Mouse (Mus musculus) urinary bladder, postnatal 36 days (tissue): ENCODE results near the gene Rab3c.
A peak's percentile ranks its signal among the peaks of the same experiment; 100 is the strongest.

Experiments used
- DNase-seq, 2 experiments: peaks; one replicate each; pipeline ENCODE4 v3.0.0; 2022; ENCODE audit warnings: low spot score in 2 of 2, mixed read lengths in 1 of 2

The Rab3c gene

DNA sequence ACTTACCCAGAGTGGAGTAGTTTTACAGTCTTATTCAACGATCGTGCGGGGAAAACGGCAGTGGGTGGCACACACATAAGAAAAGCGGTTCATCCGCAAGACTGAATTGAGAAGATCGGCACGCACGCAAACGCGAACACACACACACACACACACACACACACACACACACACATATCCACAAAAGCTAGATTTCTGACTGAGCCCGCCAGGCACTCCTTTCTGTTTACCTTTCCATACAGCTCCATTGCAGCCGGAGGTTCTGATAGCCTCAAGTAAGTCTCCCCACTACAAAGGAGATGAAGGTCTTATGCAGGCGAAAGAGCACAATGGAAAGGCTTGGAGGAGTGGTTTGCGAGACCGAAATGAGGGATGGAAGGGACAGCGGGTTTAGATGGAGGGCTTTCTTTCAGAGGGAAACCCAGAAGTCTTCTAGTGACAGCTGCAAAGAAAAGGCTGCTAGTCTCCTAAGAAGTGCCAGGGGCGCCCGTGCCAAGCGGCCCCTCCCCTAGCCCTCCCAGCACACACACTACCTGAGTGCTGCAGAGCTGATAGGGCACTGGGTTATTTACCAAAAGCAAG is at the start of gene Rab3c:
TSS of gene Rab3c (minus strand) at position 434 of the 582 bp plus-strand sequence.
- DNase-seq, result no peak

DNA sequence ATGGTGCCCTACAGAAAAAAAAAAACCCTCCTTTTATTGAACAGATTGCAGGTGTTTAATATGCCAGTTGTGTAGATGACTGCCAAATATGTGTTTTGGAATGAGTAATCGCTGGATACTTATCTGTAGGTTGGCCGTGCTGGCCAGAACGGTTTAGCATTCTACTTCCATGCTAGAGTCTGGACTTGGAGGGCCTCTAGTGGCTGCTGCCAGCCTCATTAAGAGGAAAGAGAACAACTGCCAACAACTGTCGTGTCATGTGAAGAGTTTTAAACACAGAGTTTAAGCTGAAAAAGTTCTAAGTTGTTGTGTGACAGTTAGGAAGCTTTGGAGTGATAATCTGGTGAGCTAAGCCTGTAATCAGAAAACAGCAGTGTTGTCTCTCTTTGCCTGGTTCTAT is 38.0 kb upstream of the Rab3c start:
- DNase-seq, result no peak

DNA sequence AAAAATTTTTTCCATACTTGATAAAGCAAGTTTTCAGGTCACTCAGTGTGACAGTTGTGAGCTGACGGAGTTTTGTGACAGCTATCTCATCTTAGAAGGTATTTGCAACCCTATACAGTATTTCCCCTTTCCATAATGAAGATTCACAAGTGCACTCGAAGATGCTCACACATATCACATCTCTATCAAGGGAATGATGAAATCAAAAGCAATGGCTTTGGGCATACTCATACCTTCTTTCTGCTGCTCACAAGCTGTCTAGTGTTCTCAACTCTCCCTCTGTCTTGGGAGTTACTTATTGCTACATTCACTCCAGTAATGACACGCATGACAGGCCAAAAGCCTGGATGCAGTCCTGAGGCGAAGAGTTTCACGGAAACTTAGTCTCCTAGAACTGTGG is 26.4 kb upstream of the Rab3c start:
- DNase-seq, result no peak

DNA sequence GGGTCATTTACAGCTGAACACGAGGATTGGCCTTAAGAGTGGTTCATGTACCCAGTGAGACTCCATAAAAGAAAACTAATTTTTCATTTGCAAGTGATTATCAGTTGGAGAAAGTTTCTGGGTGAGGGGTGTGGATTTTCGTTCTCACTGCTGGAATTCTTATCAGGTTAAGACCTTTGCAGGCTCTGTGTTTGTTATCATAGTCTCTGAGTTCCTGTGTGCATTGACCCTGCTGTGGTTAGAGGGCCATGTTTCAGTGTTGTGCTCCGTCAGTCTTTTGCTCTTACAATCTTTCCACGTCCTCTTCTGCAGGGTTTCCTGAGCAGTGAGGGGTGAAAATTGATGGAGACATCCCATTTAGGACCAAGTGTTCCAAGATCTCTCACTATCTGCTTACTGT is 16.3 kb upstream of the Rab3c start:
- DNase-seq, result no peak

DNA sequence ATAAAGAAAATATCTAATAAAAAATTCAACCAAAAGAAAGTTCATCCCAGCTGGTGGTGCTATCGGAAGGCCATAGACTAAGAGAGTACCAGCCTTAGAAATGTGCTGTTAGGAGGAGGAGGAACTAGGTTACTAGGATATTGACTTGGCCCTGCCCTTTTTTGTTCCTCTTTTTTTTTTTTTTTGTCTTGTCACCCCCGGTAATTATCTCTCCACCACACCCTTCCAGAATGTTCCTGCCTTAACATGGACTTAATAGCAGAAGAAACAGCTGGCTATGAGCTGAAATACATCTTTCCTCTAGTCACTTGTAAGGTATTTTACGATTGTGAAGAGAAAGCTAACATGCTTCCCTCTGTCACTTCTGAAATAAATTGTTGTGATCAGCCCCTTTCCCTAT is 7.7 kb upstream of the Rab3c start:
- no peak for DNase-seq

DNA sequence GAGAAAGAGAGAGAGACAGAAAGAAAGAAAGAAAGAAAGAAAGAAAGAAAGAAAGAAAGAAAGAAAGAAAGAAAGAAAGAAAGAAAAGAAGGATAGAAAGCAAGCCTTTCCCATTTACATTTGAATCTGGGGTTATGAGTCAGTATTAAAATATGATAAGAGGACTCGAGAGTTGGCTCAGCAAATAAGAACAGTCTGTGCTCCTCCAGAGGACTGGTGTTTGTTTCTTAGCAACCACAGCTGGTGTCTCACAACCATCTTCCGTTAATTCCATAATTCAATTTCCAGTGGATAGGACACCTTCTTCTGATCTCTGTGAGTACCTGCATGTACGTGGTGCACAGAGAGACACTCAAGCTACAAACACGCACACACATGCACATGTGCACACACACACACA is 3.0 kb upstream of the Rab3c start:
- DNase-seq, result no peak

DNA sequence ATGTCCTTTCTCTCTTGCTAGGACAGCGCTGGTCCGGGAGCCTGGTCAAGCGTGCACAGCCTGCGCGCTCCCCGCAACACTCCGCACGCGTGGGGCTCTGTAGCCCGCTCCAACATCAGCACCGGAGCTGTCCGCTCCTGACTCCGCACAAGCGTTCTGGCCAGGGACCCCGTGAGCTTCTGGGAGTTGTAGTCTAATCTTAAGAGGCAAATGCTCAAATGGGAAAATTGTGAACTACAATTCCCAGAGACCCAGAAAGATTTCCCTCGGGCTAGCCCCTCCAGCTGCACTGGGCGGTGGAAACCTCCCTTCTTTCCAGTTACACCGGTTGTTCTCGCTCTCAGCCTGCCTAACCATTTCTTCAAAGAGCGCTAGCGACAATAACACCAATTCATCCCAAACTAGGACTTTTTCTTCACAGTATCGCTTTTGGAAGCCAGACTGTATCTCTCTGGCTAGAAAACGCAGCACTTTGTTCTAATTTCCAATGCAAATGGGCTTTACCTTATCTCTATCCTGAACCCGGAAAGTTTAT is 701 bp downstream of the Rab3c start:
- DNase-seq, result peak in 1 of 2 experiments; percentile 12

DNA sequence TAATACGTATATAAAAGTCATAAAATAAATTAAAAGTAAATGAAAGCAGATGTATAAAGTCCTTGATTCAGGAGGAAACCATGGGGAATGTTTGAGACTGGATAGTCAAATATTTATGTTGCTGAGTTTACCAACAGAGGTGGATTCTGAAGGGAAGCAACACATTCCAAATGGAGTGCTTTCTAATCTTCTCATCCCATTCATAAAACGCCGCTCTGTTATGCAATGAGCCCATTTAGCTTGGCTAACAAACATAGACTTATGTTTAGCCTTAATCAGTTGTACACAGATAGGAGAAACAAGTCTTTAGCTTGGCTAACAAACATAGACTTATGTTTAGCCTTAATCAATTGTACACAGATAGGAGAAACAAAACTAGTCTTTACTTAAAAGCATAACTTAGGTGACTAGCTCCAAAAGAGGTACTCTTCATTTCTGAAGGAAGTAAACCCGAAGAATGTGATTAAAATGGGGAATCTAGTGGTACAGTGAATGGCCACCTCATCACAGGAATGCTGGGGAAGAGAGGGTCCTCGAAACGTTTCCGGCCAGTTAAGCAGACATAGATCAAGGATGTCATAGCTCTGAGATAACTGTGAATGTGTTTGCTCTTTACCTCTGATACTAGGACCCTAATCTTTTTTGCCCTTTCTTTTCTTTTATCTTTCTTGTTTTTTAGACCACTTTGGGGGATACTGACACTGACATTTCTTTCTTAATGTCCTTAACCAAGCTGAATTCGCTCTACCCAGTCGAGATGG is 1.6 kb downstream of the Rab3c start:
- no peak for DNase-seq

DNA sequence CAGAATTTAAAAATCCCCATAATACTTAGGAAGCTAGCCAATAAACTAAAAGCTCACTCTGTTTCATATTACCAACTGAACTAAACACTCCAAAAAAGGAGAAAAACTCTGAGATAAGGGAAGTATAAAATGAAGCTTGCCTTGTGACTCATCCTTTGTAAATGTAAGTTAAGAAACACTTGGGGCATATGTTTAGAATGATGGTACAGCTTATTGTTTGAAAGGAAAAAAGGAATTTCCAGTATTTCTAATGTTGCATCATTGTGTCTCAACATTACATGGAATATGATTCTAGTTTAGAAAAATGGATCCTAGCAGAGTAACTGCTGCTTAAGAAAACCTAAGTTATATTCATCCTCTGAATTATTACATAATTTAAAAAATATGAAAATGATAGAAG is 3.1 kb downstream of the Rab3c start:
- no peak for DNase-seq

DNA sequence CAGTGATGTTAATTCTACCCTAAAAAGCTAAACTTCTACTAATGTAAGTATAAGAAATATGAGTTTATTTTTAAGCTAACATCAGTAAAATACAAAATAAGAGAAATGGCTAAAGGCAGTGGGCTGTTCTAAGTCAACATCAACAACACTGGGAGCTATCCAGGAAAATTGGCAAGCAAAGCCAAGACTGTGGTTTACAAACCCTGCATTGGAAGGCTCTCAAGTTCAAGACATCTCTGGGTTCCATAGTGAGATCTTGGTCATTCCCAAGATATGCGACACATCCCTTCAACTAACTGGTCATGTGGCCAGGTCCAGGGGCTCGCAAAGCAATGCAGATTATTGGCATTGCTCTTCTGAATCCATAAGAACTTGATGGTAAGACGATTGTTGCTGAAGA is 5.3 kb downstream of the Rab3c start:
- DNase-seq, result no peak

DNA sequence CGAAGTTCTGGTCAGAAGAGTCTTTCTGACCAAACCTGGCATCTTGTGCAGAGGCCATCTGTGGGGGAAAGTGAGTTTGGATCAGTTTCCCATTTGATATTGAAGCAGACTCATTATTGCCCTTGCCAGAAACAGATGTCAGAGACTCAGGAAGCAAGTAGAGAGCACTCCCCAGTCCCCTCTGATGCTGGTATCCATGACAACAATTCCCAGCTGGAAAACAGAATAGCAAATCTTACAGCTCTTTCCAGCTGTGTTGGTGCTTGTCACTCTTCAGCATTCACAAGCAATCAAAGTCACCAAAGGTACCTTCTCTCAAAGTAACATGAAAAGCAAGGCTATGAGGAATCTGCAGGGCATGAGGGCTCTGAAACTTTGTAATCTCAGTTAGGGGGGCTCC is 20.1 kb downstream of the Rab3c start:
- no peak for DNase-seq

DNA sequence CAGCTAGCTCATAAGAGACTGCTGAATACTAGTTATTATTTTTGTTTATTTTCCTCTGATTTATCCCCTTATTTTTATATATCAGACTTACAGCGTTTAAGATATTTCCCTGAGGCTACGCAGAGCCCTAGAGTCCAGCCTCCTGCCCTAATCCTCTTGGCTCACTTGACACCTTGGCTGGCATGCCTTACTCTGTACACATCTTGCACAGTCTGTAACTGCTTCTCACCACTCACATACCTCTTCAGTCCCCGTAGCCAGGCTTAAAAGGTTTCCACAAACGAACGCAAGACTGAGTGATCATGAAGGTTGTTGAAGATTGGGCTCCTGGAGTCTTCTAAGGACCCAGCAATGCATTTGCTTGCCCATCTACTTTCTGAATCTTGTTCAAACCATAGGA is 29.3 kb downstream of the Rab3c start:
- no peak for DNase-seq

DNA sequence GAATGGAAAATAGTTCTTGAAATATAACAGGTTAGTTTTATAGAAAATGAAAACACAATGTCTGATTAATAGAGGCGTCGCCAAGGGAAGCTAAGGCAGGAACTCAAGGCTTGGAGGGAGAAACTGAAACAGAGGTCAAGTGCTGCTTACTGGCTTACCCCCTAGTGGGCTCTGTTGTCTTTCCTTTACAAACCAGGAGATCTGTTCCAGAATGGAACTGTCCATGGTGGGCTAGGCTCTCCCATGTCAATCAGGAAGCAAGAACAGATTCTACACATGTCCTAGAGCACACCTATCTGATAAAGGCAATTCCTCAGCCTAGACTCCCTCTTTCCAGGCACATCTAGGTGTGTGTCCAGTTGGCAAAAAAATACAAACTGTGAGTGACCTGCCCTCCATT is 32.3 kb downstream of the Rab3c start:
- DNase-seq, result no peak

DNA sequence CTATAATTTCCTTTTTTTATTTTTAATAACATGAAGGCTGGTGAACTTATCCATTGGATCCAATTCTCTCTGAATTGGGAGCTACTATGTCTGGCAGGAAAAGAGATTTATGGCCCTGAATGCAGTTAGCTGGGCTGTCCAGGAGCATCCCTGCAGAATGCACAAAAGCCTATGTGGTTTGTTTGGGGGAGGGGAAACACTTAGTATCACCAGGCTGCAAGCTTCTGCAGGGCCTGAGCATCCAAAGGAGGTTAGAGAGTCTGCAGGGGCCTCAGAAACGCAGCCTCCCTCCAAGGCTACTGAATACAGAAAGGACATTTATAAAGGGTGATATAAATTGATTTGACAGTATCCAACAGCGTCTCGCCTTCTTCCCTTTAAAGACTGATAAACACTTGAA is 41.8 kb downstream of the Rab3c start:
- DNase-seq, result no peak

DNA sequence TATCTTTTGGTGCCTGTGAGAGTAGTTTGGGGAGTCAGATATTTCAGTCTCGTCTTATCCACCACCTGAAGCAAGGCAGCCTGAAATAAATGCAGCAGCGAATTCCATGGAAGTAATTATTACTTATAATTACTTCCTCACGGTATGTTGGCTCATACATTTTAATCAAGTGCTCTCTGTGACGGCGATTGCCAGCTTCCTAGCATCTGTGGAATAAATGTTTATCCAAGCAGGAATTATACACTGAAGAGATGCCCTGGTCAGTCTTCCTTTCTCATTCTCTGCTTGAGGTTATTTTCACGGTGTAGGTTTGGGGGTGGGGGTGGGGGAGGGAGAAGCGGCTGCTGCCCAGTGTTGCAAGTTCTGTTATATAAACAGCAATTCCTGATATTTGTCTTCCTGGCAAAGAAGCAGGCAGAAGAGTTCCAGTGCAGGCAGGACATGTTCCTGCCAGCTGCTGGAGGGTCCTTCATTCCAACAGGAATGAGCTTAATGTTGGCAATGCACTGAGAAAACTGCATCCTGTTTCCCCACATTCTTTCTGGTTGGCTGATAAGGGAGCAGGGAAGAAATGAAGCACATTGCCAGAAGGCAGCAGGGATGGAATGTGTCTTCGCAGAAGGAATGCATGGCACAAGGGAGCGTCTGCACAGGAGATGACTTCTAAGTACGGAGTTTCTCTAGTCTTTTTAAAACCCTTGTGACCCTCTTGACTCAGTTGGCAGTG is 43.4 kb downstream of the Rab3c start:
- no peak for DNase-seq

DNA sequence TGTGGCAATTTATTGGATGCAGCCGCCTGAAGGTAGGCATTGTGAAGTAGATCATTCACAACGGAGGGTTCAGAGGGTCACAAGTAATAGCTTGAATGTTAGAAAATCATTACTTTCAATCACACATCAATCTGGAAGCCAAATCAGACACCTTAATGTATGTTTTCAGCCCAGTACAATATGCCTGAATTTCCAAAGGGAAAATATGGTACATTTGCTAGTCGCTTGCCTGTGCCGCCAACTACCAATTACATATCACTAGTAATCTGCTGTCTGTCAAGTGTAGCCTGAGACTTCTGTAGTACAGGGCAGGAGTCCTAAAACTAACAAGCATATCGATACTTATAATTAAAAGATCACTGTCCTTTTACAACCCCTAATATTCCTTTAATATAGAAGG is 47.4 kb downstream of the Rab3c start:
- no peak for DNase-seq

DNA sequence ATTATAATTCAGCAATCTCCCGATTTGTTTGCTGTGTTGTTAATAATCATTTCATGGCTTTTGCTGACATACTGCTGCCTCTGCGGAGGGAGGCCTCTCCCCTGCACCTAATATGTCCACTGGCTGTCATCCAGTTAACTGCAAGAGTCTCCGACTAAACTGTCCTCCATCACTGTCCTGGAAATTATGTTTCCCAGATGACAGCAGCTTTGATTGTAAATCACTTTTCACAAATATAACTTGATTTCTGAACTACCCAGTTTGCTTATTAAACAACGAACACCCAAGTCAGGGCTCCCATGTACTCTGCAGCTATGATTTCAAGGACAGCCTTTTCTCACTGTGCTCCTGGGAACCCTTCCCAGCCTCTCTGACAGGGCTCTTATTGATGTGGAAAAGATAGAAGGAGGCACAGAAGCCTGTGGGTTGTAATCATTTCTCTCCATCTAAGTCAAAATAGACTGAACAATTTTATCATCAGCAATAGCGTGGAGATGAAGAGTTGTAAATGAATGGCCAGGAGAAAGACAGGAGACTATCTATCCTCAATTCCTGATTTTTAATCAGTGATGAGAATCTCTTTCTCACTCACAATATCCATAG is 49.6 kb downstream of the Rab3c start:
- DNase-seq, result no peak

DNA sequence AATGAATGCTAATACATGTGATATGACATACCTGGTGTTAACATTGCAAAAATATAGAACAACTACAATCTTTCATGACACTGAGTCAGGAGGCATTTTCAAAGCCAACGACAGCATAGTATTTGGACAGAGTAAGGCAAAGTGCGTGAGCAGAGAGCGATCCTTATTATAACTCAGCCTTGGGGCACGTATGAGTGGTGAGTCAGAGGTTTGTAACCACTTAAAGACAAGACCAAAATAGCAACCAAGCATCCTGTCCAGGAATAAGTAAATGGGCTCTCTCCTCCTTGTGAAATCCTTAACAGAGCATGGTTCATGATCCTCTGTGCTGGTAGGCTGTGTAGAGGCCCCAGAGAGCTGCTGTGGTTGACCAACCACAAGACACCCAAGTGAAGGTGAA is 50.8 kb downstream of the Rab3c start:
- no peak for DNase-seq

DNA sequence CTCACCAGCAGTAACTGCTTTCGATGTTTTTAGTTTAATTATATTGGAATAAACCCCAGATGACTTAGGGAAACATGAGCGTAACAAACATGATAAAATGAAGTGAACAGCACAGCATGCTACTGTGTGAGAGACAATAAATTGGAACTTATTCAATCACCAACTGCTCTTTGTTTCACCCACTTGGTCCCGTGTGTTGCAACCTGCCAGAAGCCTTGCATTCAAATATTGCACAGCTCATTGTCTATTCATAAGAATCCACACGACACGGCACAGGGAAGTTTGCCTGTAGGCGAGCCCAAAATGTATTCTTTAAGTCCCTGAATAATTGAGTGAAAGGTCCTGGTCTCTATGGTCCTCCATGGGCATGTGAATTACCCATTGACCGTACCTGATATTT is 61.6 kb downstream of the Rab3c start:
- DNase-seq, result no peak

DNA sequence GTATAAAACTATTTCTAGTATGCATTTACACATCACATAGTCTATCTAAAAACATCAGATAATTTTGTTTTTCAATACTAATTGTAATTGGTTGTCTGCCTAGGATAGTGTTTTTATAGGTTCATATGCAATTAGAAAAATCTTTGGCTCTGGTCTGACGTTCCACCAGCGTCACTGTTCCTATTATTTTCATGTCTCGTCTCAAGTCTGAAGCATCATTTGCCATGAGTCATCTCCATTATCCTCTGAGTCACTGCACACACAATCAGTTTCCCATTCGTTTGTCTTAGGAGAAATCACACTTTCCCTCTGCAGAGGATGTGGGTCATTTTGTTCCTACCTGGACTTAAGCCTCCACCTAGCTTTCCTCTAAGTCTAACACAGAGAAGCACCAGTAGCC is 62.3 kb downstream of the Rab3c start:
- DNase-seq, result no peak

DNA sequence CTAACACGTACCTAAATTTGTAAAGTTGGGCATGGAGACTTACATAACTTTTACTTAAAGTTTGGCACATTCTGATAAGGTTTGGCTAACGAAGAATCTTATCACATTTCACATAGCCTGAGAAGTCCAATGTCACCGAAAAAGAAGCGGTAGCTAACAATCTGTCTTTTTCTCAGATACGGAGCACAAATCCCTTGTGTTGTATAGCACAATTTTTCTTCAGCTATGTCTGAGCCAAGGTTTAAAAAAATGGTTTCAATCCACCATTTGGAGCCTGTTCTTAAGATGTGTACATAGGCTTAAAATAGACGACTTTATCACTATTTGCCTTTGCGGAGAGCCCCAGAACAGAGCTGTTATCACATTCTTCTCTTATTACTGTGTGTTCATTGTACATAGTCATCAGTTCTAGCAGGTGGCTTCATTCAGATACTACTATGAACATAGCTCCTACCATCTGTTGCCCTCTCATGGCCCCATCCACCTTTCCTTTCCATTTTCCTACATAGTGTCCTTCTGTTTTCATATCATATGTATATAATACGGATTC is 69.2 kb downstream of the Rab3c start:
- no peak for DNase-seq

DNA sequence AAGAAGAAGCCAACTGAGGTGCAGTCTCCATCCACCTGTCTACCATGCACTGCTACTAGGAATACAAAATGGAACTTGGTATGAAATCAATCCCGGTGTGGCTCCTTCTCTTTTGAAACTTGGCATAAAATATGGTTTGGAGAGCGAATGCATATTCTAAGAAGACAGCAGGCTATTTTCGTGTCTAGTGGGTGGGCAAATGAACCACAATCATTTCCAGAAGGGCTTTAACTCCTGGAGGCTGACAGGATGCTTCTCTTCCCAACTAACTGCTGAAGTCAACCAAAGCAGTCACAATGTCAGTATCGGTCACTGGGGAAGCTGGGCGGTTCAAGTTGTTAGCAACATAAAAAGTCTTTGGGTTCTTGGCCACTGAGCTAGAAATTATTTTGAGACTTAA is 81.9 kb downstream of the Rab3c start:
- DNase-seq, result no peak
